ENCODE assay signal across 8 mouse cellular contexts in genomic region chr7:24462388-24463319, GRCm38 (mm10). TPM values are rescaled to one million over a fixed set of nuclear protein-coding genes. Genes with fewer than 3 reads are reported as not detected.
DNase-seq lines count a peak whose midpoint lies in the region; ATAC-seq and TF ChIP-seq lines count a peak whose summit lies in the region.

Plaur (plus strand) TSS chr7:24462484.

- H3K4me1 ChIP-seq in thymus, adult 2 months (replicated peaks; ENCODE audit: control insufficient read depth, insufficient read depth, low read length) = peaks cover 48% of the 10 kb centered on the region
- H3K4me1 ChIP-seq in forebrain, postnatal 0 days (ENCODE audit: insufficient read depth) = no peaks in the 10 kb centered on the region
- H3K4me1 ChIP-seq in intestine, embryonic 15.5 days (replicated peaks) = peaks cover 19% of the 10 kb centered on the region
- H3K4me1 ChIP-seq in liver, postnatal 0 days (ENCODE audit: insufficient read depth) = peaks cover 5% of the 10 kb centered on the region
- H3K4me1 ChIP-seq in neural tube, embryonic 13.5 days (replicated peaks) = peaks cover 11% of the 10 kb centered on the region

- no peak for TF ChIP-seq POLR2A in thymus, adult 2 months (IDR thresholded peaks at IDR 0.05; ENCODE audit: control insufficient read depth, extremely low read depth, insufficient read depth, low read length, poor library complexity)

- peak within 1 kb of the TSS; percentile 13; the same call in 1 of the 2 replicates for H3K4me2 ChIP-seq in forebrain, postnatal 0 days (ENCODE audit: low read depth)
- H3K4me2 ChIP-seq in intestine, embryonic 15.5 days (replicated peaks) = peak within 1 kb of the TSS; percentile 75
- H3K4me2 ChIP-seq in liver, postnatal 0 days (ENCODE audit: low read depth, low read length) = peak within 1 kb of the TSS; percentile 62
- peak within 1 kb of the TSS; percentile 37 for H3K4me2 ChIP-seq in neural tube, embryonic 13.5 days

- no peaks in the 10 kb centered on the region for H3K36me3 ChIP-seq in thymus, adult 2 months (ENCODE audit: control insufficient read depth, insufficient read depth, low read length)
- no peaks in the 10 kb centered on the region for H3K36me3 ChIP-seq in forebrain, postnatal 0 days (ENCODE audit: insufficient read depth)
- H3K36me3 ChIP-seq in intestine, embryonic 15.5 days = no peaks in the 10 kb centered on the region
- no peaks in the 10 kb centered on the region; the same call in none of the 2 replicates for H3K36me3 ChIP-seq in liver, postnatal 0 days (replicated peaks; ENCODE audit: insufficient read depth, low read length)
- no peaks in the 10 kb centered on the region for H3K36me3 ChIP-seq in neural tube, embryonic 13.5 days

- H3K9ac ChIP-seq in forebrain, postnatal 0 days = no peak within 1 kb of the TSS
- H3K9ac ChIP-seq in intestine, embryonic 15.5 days = peak within 1 kb of the TSS; percentile 18
- H3K9ac ChIP-seq in liver, postnatal 0 days (replicated peaks) = peak within 1 kb of the TSS; percentile 51
- peak within 1 kb of the TSS; percentile 43; the same call in 1 of the 2 replicates for H3K9ac ChIP-seq in neural tube, embryonic 13.5 days

- peaks cover 5% of the 10 kb centered on the region; the same call in 1 of the 2 replicates for H3K27me3 ChIP-seq in thymus, adult 2 months (ENCODE audit: control insufficient read depth, insufficient read depth, low read length)
- H3K27me3 ChIP-seq in forebrain, postnatal 0 days (ENCODE audit: insufficient read depth, low read length) = no peaks in the 10 kb centered on the region; the same call in none of the 2 replicates
- H3K27me3 ChIP-seq in intestine, embryonic 15.5 days (replicated peaks) = no peaks in the 10 kb centered on the region
- no peaks in the 10 kb centered on the region for H3K27me3 ChIP-seq in liver, postnatal 0 days (ENCODE audit: insufficient read depth, low read length)
- H3K27me3 ChIP-seq in neural tube, embryonic 13.5 days = peaks cover 6% of the 10 kb centered on the region; the same call in 1 of the 2 replicates

- no peak for ATAC-seq in forebrain, postnatal 0 days
- peak; percentile 74 for ATAC-seq in intestine, embryonic 15.5 days
- ATAC-seq in liver, postnatal 0 days = peak; percentile 63
- ATAC-seq in neural tube, embryonic 13.5 days (ENCODE audit: low read depth) = peak; percentile 55; the same call in 1 of the 2 replicates
- no peak for ATAC-seq in activated CD4-positive, CD25-positive, alpha-beta regulatory T cell, adult 4 months

- H3K4me3 ChIP-seq in thymus, adult 2 months (ENCODE audit: control insufficient read depth, insufficient read depth, low read length) = peak within 1 kb of the TSS; percentile 11
- H3K4me3 ChIP-seq in forebrain, postnatal 0 days (ENCODE audit: low read depth, low read length) = no peak within 1 kb of the TSS
- H3K4me3 ChIP-seq in intestine, embryonic 15.5 days (replicated peaks) = peak within 1 kb of the TSS; percentile 39
- H3K4me3 ChIP-seq in liver, postnatal 0 days (ENCODE audit: low read depth, low read length) = peak within 1 kb of the TSS; percentile 50
- peak within 1 kb of the TSS; percentile 13 for H3K4me3 ChIP-seq in neural tube, embryonic 13.5 days

- no peak within 1 kb of the TSS for H3K27ac ChIP-seq in thymus, adult 2 months (ENCODE audit: control insufficient read depth, insufficient read depth, low read length)
- no peak within 1 kb of the TSS for H3K27ac ChIP-seq in forebrain, postnatal 0 days (ENCODE audit: low read depth, low read length)
- H3K27ac ChIP-seq in intestine, embryonic 15.5 days = peak within 1 kb of the TSS; percentile 61
- peak within 1 kb of the TSS; percentile 81 for H3K27ac ChIP-seq in liver, postnatal 0 days (ENCODE audit: low read depth)
- H3K27ac ChIP-seq in neural tube, embryonic 13.5 days (replicated peaks) = no peak within 1 kb of the TSS

- no peaks in the 10 kb centered on the region for H3K9me3 ChIP-seq in forebrain, postnatal 0 days (ENCODE audit: low read length)
- no peaks in the 10 kb centered on the region for H3K9me3 ChIP-seq in intestine, embryonic 15.5 days
- H3K9me3 ChIP-seq in liver, postnatal 0 days (ENCODE audit: low read length) = no peaks in the 10 kb centered on the region
- no peaks in the 10 kb centered on the region for H3K9me3 ChIP-seq in neural tube, embryonic 13.5 days

- no peak for TF ChIP-seq EP300 in liver, postnatal 0 days (IDR thresholded peaks at IDR 0.05; ENCODE audit: low read depth)

- DNase-seq in thymus, adult 2 months = no peak
- no peak for DNase-seq in thymus, postnatal 25 days
- no peak for DNase-seq in forebrain, postnatal 0 days
- peak; percentile 61 for DNase-seq in liver, postnatal 0 days
- DNase-seq in layer of hippocampus, postnatal 25 days (ENCODE audit: extremely low spot score in 1 of 2, low spot score in 1 of 2) = no peak

- TF ChIP-seq CTCF in thymus, adult 2 months (IDR thresholded peaks at IDR 0.05; ENCODE audit: borderline replicate concordance, control insufficient read depth, extremely low read depth, insufficient read depth, low read length, poor library complexity) = no peak
- no peak for TF ChIP-seq CTCF in forebrain, postnatal 0 days (IDR thresholded peaks at IDR 0.05; ENCODE audit: low read depth)
- no peak for TF ChIP-seq CTCF in liver, postnatal 0 days (IDR thresholded peaks at IDR 0.05; ENCODE audit: low read depth)

- 4% methylated on average over 27 of the region's 27 CpGs for WGBS in thymus, adult 2 months
- 7% methylated on average over 27 of the region's 27 CpGs for WGBS in forebrain, postnatal 0 days
- 2% methylated on average over 27 of the region's 27 CpGs for WGBS in intestine, embryonic 15.5 days
- WGBS in liver, postnatal 0 days (ENCODE audit: insufficient replicate concordance) = 2% methylated on average over 26 of the region's 27 CpGs
- WGBS in neural tube, embryonic 13.5 days = 5% methylated on average over 25 of the region's 27 CpGs

RNA-seq across cellular contexts. Expression of gene Plaur, which starts in this region (rescaled TPM):
- polyA plus RNA-seq in thymus, adult 2 months (2012; rRNA removed) = 7.0 and 9.5 TPM in 2 replicates
- total RNA-seq in forebrain, postnatal 0 days (2014; rRNA removed) = 0.85 and 1.3 TPM in 2 replicates
- 1.2 and 1.3 TPM in 2 replicates for polyA plus RNA-seq in forebrain, postnatal 0 days (2015; fragmentation: Nextera tagmentation; extraction: Ambion mirVana)
- polyA plus RNA-seq in intestine, embryonic 15.5 days (2015; fragmentation: Nextera tagmentation; extraction: Ambion mirVana) = 8.7 and 10.5 TPM in 2 replicates
- polyA plus RNA-seq in liver, postnatal 0 days (2015; fragmentation: Nextera tagmentation; extraction: Ambion mirVana) = 9.3 and 10.8 TPM in 2 replicates
- polyA plus RNA-seq in neural tube, embryonic 13.5 days (2015; fragmentation: Nextera tagmentation; extraction: Ambion mirVana) = 1.3 and 2.2 TPM in 2 replicates
- 1 to 10 TPM in 1 of 2 experiments, under 1 TPM in 1; 0.40 to 1.0 TPM for total RNA-seq in layer of hippocampus, postnatal 25 days (2021)
- polyA plus RNA-seq in activated CD4-positive, CD25-positive, alpha-beta regulatory T cell, adult 4 months (2017; shearing (Covaris generic)) = 1 to 10 TPM; 1.1 to 1.5 TPM

Comparison
In these comparisons a context has a peak if more than half of its experiments do, and no peak if none do; other contexts are left out.
1. H3K27ac ChIP-seq: peak in intestine, embryonic 15.5 days (single experiment) and liver, postnatal 0 days (single experiment); none in thymus, adult 2 months (single experiment), forebrain, postnatal 0 days (single experiment) and neural tube, embryonic 13.5 days (single experiment).
2. ATAC-seq: peak in intestine, embryonic 15.5 days (single experiment), liver, postnatal 0 days (single experiment) and neural tube, embryonic 13.5 days (single experiment); none in forebrain, postnatal 0 days (single experiment) and activated CD4-positive, CD25-positive, alpha-beta regulatory T cell, adult 4 months (single experiment).
3. H3K4me2 ChIP-seq: peak in every context shown above with its lines; median percentile 75 in intestine, embryonic 15.5 days; 62 in liver, postnatal 0 days; 37 in neural tube, embryonic 13.5 days; 13 in forebrain, postnatal 0 days.